Mouse (Mus musculus) C2C12 (cell line): ENCODE results near the gene Slc25a19. TPM values are rescaled to one million over a fixed set of nuclear protein-coding genes. Genes with fewer than 3 reads are reported as not detected.

Experiments used
- H3K27me3 ChIP-seq: one replicate; pipeline ENCODE4 v1.6.1; 2011; ENCODE audit not compliant: control insufficient read depth, insufficient read depth, insufficient read length
- H3K36me3 ChIP-seq: one replicate; pipeline ENCODE4 v1.6.1; 2011; ENCODE audit not compliant: control insufficient read depth, insufficient read depth
- H3K4me3 ChIP-seq: one replicate; pipeline ENCODE4 v1.5.1; 2011; ENCODE audit warnings: mild to moderate bottlenecking, control low read depth; ENCODE audit not compliant: poor library complexity, insufficient read depth, severe bottlenecking
- H3K79me2 ChIP-seq: one replicate; pipeline ENCODE4 v1.6.1; 2011; ENCODE audit not compliant: control insufficient read depth, insufficient read depth
- H3K79me3 ChIP-seq: one replicate; pipeline ENCODE4 v1.6.1; 2011; ENCODE audit warnings: low read depth, control low read depth
- H3ac ChIP-seq: one replicate; pipeline ENCODE3; 2011; ENCODE audit warnings: low read depth; ENCODE audit not compliant: control insufficient read depth, insufficient read length
- CEBPB ChIP-seq: IDR thresholded peaks from one replicate; pipeline ENCODE4 v1.6.1; 2011; ENCODE audit warnings: low read depth, mild to moderate bottlenecking, control low read depth, moderate library complexity
- CTCF ChIP-seq: IDR thresholded peaks from one replicate; pipeline ENCODE4 v1.5.1; 2011; ENCODE audit not compliant: control insufficient read depth, insufficient read depth, insufficient read length
- FOSL1 ChIP-seq: IDR thresholded peaks from one replicate; pipeline ENCODE4 v1.8.0; 2011; ENCODE audit warnings: mild to moderate bottlenecking, low read length; ENCODE audit not compliant: poor library complexity, insufficient read depth, severe bottlenecking
- MAX ChIP-seq: IDR thresholded peaks from one replicate; pipeline ENCODE4 v1.6.1; 2011; ENCODE audit warnings: mild to moderate bottlenecking, control low read depth
- MYOD1 ChIP-seq: IDR thresholded peaks from one replicate; pipeline ENCODE4 v1.6.1; 2011; ENCODE audit warnings: low read depth; ENCODE audit not compliant: control insufficient read depth, insufficient read length
- MYOG ChIP-seq: IDR thresholded peaks from one replicate; pipeline ENCODE4 v1.6.1; 2011; ENCODE audit not compliant: control insufficient read depth, insufficient read length; ENCODE audit errors: extremely low read depth
- USF1 ChIP-seq: IDR thresholded peaks from one replicate; pipeline ENCODE4 v1.6.1; 2011; ENCODE audit warnings: low read depth, mild to moderate bottlenecking, control low read depth, moderate library complexity
- polyA plus RNA-seq: library from polyadenylated mRNA; unstranded; fragments of >200 nt; fragmentation: generic; extraction: Trizol; gene quantifications from one replicate; pipeline ENCODE4 v1.2.1, GENCODE M21; 2012; ENCODE audit warnings: missing spikeins

Gene Slc25a19
- polyA plus RNA-seq, 1 experiment: 13.7 TPM

DNA sequence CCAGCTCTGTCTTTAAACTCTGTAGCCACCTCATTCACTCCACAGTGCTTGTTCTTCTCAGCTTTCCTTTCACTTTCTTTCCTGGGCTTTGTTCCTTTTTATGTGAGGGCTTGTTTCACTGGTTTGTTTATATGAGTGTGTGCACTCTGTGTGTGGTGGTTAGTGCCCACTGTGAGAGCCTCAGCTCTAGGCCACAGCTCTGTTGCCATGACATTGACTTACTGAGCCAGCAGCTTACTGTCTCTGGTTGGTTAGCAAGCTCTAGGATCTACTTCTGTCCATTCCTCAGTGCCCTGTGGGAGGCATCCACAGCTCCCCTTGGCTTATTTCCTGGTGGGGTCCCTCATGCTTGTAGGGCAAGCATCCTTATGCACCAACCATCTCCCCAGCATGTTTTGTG is 49.0 kb downstream of the Slc25a19 start:
- Histone ChIP-seq H3K79me2 (peaks cover 10% of the 10 kb centered on the region), H3ac (no peak overlapping the region), H3K4me3 (no peak overlapping the region), H3K79me3 (no peaks in the 10 kb centered on the region), H3K36me3 (peaks cover 80% of the 10 kb centered on the region), H3K27me3 (no peaks in the 10 kb centered on the region)
- TF ChIP-seq CEBPB (no peak), MYOD1 (no peak)

- H3K79me2 ChIP-seq: peaks cover 58% of the 10 kb centered on the region
- H3ac ChIP-seq: peak overlapping the region; percentile 99
- no peaks in the 10 kb centered on the region for H3K27me3 ChIP-seq
- H3K36me3 ChIP-seq: peaks cover 48% of the 10 kb centered on the region
- H3K79me3 ChIP-seq: peaks cover 48% of the 10 kb centered on the region
- no peak for TF ChIP-seq CTCF
- no peak for TF ChIP-seq MYOG
- TF ChIP-seq MYOD1: no peak
- TF ChIP-seq MAX: no peak
- TF ChIP-seq FOSL1: no peak
- no peak for TF ChIP-seq USF1
- TF ChIP-seq CEBPB: no peak
- H3K4me3 ChIP-seq: peak overlapping the region; percentile 90
Observed at GRCm38 (mm10) chr11:115564961-115565360, 63.1 kb downstream of the Slc25a19 start.

Other genes with a start within 250 kb of the Slc25a19 start
- 23.2 TPM for gene Cdr2l, start 246.4 kb downstream of the Slc25a19 start, polyA plus RNA-seq
- gene Mrpl58, start 224.5 kb downstream of the Slc25a19 start, polyA plus RNA-seq: 186 TPM
- gene Atp5h, start 208.3 kb downstream of the Slc25a19 start, polyA plus RNA-seq: 530 TPM
- 26.7 TPM for gene Kctd2, start 208.2 kb downstream of the Slc25a19 start, polyA plus RNA-seq
- not detected for gene Trim80, start 187.8 kb downstream of the Slc25a19 start, polyA plus RNA-seq
- 0.07 TPM for gene Slc16a5, start 165.8 kb downstream of the Slc25a19 start, polyA plus RNA-seq
- 5.4 TPM for gene Armc7, start 152.6 kb downstream of the Slc25a19 start, polyA plus RNA-seq
- gene Nt5c, start 136.4 kb downstream of the Slc25a19 start, polyA plus RNA-seq: 109 TPM
- 320 TPM for gene Jpt1, start 113.9 kb downstream of the Slc25a19 start, polyA plus RNA-seq
- gene Sumo2, start 92.0 kb downstream of the Slc25a19 start, polyA plus RNA-seq: 384 TPM
- gene Nup85, start 63.9 kb downstream of the Slc25a19 start, polyA plus RNA-seq: 110 TPM
- gene Mrps7, start 24.4 kb downstream of the Slc25a19 start, polyA plus RNA-seq: 79.7 TPM
- gene Gga3, start 24.2 kb downstream of the Slc25a19 start, polyA plus RNA-seq: 16.0 TPM
- 13.4 TPM for gene Mif4gd, start 15.3 kb downstream of the Slc25a19 start, polyA plus RNA-seq
- gene Grb2, start 80.3 kb upstream of the Slc25a19 start, polyA plus RNA-seq: 45.0 TPM
- gene Tmem94, start 137.1 kb upstream of the Slc25a19 start, polyA plus RNA-seq: 14.3 TPM
- gene Caskin2, start 185.3 kb upstream of the Slc25a19 start, polyA plus RNA-seq: 7.3 TPM
- 18.5 TPM for gene Tsen54, start 186.4 kb upstream of the Slc25a19 start, polyA plus RNA-seq
- gene Llgl2, start 195.8 kb upstream of the Slc25a19 start, polyA plus RNA-seq: 0.51 TPM
- gene Myo15b, start 230.1 kb upstream of the Slc25a19 start, polyA plus RNA-seq: not detected